Mouse (Mus musculus): ENCODE data around the gene Cbr1. TPM values are rescaled to one million over a fixed set of nuclear protein-coding genes. Genes with fewer than 3 reads are reported as not detected.
A peak's percentile ranks its signal among the peaks of the same experiment; 100 is the strongest.
"Not testable (repeated sequence)": the region's sequence is repeated elsewhere in the genome, so short reads cannot be mapped to it uniquely, and the experiment has no call there.

Cbr1 gene
- polyA plus RNA-seq, 1 experiment from 2014 or later = 119 TPM

DNA sequence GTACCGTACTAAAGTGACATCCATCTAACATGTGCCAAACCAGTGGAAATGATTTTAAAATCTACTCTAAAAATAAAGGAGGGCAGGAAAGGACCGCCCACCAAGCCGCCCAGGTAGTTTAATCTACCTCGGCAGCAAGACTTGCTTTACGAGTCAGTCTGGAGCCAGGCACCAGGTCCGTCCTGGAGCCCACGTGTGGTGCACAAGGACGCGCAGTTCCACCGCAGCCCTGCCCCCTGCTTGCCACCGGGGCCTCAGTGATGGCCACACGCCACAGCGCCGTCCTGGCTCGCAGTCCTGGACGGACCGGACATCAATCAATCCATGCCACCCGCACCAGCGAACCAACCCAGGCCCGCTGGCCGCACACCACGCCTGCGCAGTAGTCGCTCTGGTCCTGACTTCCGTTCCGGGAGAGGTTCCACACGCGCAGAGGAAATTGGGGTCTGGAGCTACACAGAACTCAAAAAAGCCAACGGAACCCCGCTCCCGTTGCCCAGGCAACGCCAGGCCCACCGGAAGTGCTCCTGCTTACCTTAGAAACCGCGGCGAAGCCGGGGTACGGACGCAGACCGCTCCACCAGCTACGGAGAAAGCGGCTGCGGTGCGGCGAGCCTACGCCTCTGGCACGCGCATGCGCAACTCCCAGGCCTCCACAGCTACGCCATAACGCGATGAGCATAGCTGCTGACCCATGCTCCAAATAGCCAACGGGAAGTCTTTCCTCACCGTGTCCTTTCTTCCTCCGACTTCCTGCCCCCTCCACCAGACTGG is 2.0 kb upstream of the Cbr1 start, which contains the start of gene Setd4:
Setd4 (minus strand) TSS at position 625 of the 774 bp plus-strand sequence.
- 1% methylated on average over 55 of the region's 55 CpGs for WGBS
- no peaks in the 10 kb centered on the region for H3K36me3 ChIP-seq
- H3K27ac ChIP-seq = peak within 1 kb of the TSS; percentile 91
- H3K4me2 ChIP-seq (replicated peaks) = peak within 1 kb of the TSS; percentile 89
- peaks cover 7% of the 10 kb centered on the region; the same call in 1 of the 2 replicates for H3K4me1 ChIP-seq (replicated peaks)
- H3K9me3 ChIP-seq = no peaks in the 10 kb centered on the region
- peak within 1 kb of the TSS; percentile 75 for H3K9ac ChIP-seq
- ATAC-seq = peak; percentile 93
- no peaks in the 10 kb centered on the region for H3K27me3 ChIP-seq (replicated peaks)
- peak within 1 kb of the TSS; percentile 72 for H3K4me3 ChIP-seq (replicated peaks)

DNA sequence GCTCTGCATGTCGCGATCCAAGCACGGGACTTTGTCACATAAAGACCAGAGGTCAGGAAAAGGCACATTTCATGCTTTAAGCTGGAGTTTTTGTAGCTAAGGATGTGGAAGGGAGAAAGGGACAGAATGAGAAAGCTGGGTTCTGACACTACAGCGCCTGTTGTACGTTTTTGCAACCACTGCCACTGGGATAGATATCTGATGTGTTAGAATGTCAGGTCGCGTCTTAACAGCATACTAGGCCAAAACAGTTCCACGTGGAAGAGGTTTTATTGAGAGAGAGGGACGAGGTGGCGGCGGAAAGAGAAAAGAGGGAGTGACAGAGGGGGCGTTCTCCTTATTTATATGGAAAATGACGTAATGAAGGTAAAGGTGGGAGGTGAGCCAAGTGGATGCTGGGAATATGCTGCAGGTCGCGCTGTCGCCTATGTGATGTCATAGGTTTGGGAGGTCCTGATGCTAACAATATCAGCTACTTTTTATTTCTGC is 1.1 kb upstream of the Cbr1 start:
- H3K27me3 ChIP-seq (replicated peaks) = no peaks in the 10 kb centered on the region

DNA sequence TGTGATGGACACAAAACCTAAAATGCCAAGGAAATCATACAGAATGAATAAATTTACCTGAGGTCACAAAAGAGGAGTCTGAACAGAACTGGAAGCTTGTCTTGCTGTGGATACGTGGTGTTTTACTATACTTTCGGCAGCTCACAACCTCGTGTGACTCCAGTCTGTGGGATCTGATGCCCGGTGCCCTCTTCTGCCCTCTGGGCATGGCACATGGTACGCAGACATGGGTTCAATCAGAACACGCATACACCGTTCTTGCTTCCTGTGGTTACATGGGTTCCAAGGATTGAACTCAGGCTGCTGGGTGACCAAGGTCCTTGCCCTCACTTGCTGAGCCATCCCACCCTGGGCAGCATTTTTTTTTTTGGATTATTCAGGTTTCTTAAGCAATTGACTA is 493 bp downstream of the Cbr1 start:
- no peak overlapping the region for H3K4me2 ChIP-seq (replicated peaks)
- no peak for ATAC-seq
- no peaks in the 10 kb centered on the region for H3K9me3 ChIP-seq
- peaks cover 11% of the 10 kb centered on the region; the same call in 1 of the 2 replicates for H3K4me1 ChIP-seq (replicated peaks)
- no peaks in the 10 kb centered on the region for H3K27me3 ChIP-seq (replicated peaks)
- no peak overlapping the region for H3K9ac ChIP-seq
- H3K4me3 ChIP-seq (replicated peaks) = no peak overlapping the region
- H3K27ac ChIP-seq = no peak overlapping the region
- no peaks in the 10 kb centered on the region for H3K36me3 ChIP-seq
- 89% methylated on average over 7 of the region's 7 CpGs for WGBS

More for the DNA sequence above, 1.1 kb upstream of the Cbr1 start:
- Histone ChIP-seq H3K9me3 (no peaks in the 10 kb centered on the region), H3K9ac (peak overlapping the region; percentile 75), H3K27ac (peak overlapping the region; percentile 91), H3K4me3 (replicated peaks) (peak overlapping the region; percentile 72), H3K4me1 (replicated peaks) (peaks cover 11% of the 10 kb centered on the region; the same call in 1 of the 2 replicates), H3K36me3 (no peaks in the 10 kb centered on the region), H3K4me2 (replicated peaks) (peak overlapping the region; percentile 89)
- ATAC-seq = no peak
- WGBS = 6% methylated on average over 16 of the region's 16 CpGs

DNA sequence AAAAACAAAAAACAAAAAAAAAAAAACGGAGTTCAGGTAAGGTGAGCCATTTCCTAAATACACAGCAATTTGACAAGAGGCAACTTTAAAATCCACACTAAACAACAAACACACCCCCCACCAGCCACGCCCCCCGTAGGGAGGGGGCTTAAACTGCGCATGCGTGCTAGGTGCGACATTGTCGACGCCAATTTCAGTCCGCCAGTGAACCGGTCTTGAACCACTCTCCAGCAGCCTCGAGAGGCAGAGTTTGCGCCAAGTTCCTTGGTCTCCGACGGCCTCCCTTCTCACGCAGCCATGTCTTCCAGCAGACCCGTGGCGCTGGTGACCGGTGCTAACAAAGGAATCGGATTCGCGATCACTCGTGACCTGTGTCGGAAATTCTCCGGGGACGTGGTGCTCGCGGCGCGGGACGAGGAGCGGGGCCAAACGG is 2.0 kb downstream of the Cbr1 start:
- no peaks in the 10 kb centered on the region for H3K36me3 ChIP-seq

DNA sequence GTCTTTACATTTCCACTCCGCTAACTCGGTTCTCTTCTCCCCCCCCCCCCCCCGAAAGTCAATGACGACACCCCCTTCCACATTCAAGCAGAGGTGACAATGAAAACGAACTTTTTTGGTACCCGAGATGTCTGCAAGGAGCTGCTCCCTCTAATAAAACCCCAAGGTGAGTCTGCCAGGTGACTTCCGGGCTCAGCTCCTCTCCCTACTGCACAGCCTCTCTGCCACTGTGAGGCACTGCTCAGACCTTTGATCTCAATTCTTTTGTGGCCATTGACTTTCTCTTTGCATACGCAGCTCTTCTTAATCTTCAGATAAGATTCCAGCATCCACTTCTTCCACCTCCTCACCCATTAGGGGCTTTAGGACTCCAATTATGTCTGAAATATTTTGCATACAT is 3.1 kb downstream of the Cbr1 start:
- ATAC-seq = peak; percentile 27; the same call in 1 of the 2 replicates
- H3K4me1 ChIP-seq (replicated peaks) = peaks cover 11% of the 10 kb centered on the region; the same call in 1 of the 2 replicates
- no peaks in the 10 kb centered on the region for H3K36me3 ChIP-seq
- H3K9me3 ChIP-seq = no peaks in the 10 kb centered on the region
- H3K27me3 ChIP-seq (replicated peaks) = no peaks in the 10 kb centered on the region
- peak overlapping the region; percentile 61 for H3K4me3 ChIP-seq (replicated peaks)
- H3K27ac ChIP-seq = no peak overlapping the region
- H3K4me2 ChIP-seq (replicated peaks) = peak overlapping the region; percentile 79
- WGBS = 65% methylated on average over 8 of the region's 8 CpGs
- H3K9ac ChIP-seq = no peak overlapping the region

More for the DNA sequence above, 2.0 kb downstream of the Cbr1 start:
- Histone ChIP-seq H3K4me2 (replicated peaks) (peak overlapping the region; percentile 79), H3K9me3 (no peaks in the 10 kb centered on the region), H3K27ac (peak overlapping the region; percentile 70), H3K4me1 (replicated peaks) (peaks cover 11% of the 10 kb centered on the region; the same call in 1 of the 2 replicates), H3K27me3 (replicated peaks) (no peaks in the 10 kb centered on the region), H3K9ac (peak overlapping the region; percentile 72), H3K4me3 (replicated peaks) (peak overlapping the region; percentile 61)
- WGBS = under 1% methylated on average over 32 of the region's 32 CpGs
- peak; percentile 31 for ATAC-seq

DNA sequence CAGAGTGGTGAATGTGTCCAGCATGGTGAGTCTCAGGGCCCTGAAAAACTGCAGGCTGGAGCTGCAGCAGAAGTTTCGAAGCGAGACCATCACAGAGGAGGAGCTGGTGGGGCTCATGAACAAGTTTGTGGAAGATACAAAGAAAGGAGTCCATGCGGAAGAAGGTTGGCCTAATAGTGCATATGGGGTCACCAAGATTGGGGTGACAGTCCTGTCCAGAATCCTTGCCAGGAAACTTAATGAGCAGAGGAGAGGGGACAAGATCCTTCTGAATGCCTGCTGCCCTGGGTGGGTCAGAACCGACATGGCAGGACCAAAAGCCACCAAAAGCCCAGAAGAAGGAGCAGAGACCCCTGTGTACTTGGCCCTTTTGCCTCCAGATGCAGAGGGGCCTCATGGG is 4.1 kb downstream of the Cbr1 start:
- no peak overlapping the region for H3K4me3 ChIP-seq (replicated peaks)
- no peaks in the 10 kb centered on the region for H3K36me3 ChIP-seq
- peaks cover 6% of the 10 kb centered on the region; the same call in 1 of the 2 replicates for H3K4me1 ChIP-seq (replicated peaks)
- 90% methylated on average over 4 of the region's 4 CpGs for WGBS
- ATAC-seq = no peak
- H3K27me3 ChIP-seq (replicated peaks) = no peaks in the 10 kb centered on the region
- no peak overlapping the region for H3K9ac ChIP-seq
- H3K4me2 ChIP-seq (replicated peaks) = no peak overlapping the region
- no peaks in the 10 kb centered on the region for H3K9me3 ChIP-seq
- no peak overlapping the region for H3K27ac ChIP-seq

DNA sequence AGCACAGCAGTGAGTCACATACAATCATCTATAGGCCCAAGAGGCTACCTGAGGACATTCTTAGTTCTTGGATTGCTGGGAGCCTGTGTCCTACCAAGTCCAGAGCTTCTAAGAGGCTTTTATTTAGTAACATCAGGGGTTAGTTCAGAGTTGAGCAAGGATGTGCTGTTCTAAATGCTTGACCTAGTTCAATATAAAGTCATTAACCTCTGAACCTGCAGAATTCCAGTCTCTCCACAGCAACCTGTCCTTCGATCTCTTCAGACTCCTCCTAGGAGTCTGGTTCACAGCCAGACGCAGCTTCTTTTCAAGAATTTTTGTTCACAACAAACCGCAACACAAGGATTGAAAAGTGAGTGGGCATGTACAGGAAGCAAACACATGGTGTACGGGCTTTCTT is 5.3 kb downstream of the Cbr1 start:
- no peak overlapping the region for H3K4me3 ChIP-seq (replicated peaks)
- H3K4me2 ChIP-seq (replicated peaks) = no peak overlapping the region
- no peaks in the 10 kb centered on the region for H3K27me3 ChIP-seq (replicated peaks)
- WGBS = 81% methylated on average over 4 of the region's 4 CpGs
- no peaks in the 10 kb centered on the region for H3K36me3 ChIP-seq
- no peak for ATAC-seq
- H3K9ac ChIP-seq = no peak overlapping the region
- no peak overlapping the region for H3K27ac ChIP-seq
- H3K4me1 ChIP-seq (replicated peaks) = peaks cover 4% of the 10 kb centered on the region; the same call in 1 of the 2 replicates
- no peaks in the 10 kb centered on the region for H3K9me3 ChIP-seq

DNA sequence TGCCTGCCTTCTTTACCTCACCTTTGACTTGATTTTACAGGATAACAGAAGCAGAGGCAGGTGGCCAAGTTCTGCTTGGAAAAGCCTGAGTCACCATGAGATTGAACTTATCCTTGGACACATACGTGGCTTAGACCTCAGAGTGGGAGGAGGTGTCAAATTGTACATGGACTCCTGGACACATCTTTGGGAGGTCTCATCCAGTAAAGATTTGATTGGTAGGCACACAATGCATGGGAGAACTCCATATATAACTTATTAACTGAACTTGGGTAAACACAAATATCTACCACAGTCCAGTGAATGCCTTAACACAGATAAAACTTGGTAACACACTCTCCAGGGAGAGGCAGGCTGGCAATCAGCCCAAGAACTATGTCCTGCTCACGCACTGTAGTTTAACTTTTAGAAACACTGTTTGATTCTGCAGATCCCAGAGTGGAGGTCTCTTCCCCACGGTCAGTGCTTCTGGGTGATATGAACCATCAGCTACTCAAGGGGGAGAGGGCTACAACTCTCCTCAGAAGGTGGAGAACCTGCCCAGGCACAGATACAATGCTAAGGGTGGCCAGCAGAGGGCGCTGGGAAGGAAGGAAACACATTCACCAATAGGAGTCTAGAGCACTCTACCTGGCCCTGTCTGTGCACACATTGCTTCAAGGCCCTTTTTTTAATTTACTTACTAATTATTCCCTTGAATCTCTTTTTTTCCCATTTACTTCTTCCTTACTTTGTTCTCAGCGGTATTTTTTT is 9.6 kb downstream of the Cbr1 start:
- no peaks in the 10 kb centered on the region for H3K36me3 ChIP-seq
- no peaks in the 10 kb centered on the region for H3K9me3 ChIP-seq
- no peak overlapping the region for H3K9ac ChIP-seq
- no peaks in the 10 kb centered on the region for H3K27me3 ChIP-seq (replicated peaks)
- WGBS = 27% methylated on average over 5 of the region's 5 CpGs
- H3K4me3 ChIP-seq (replicated peaks) = no peak overlapping the region
- H3K4me2 ChIP-seq (replicated peaks) = no peak overlapping the region
- ATAC-seq = peak; percentile 86
- H3K27ac ChIP-seq = no peak overlapping the region
- no peaks in the 10 kb centered on the region for H3K4me1 ChIP-seq (replicated peaks)

DNA sequence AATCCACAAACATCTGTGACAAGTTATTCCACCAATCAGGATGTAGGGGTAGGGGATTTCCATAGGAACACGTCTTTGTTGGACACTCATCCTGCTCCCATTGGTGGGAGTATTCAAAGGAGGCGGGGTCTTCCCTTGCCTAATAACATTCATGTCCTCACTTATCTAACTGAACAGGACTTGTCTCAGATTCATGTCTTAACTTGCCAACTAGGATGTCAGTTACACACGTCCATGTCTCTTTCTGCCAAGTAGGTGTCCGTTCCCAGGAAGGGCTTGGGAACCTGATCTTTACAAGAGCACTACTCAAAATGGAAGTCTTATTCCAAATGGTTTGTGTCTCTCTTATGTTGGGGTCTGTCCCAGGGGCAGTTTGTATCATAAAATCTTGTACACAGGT is 18.1 kb downstream of the Cbr1 start:
- not testable (repeated sequence) for H3K4me1 ChIP-seq (replicated peaks); H3K36me3 ChIP-seq; H3K9me3 ChIP-seq; H3K4me3 ChIP-seq (replicated peaks); ATAC-seq; H3K27ac ChIP-seq; H3K4me2 ChIP-seq (replicated peaks); H3K27me3 ChIP-seq (replicated peaks); H3K9ac ChIP-seq
- WGBS = 88% methylated on average over 4 of the region's 4 CpGs

DNA sequence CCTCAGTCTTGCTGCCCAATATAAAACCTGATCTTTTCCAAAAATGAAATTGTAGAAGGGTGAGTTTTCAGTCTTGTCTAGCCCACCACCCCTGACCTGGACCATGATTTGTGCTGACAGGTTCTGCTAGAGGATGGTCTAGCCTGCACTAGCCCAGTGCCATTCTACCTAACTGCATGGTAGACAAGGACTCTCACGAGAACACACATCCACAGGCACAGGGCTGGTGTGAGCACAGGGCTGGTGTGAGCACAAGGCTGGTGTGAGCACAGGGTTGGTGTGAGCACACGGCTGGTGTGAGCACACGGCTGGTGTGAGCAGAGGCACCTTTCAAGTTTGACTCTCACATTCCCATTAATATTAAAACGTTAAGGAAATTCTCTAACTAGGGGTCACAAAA is 19.0 kb downstream of the Cbr1 start:
- Histone ChIP-seq H3K36me3 (no peaks in the 10 kb centered on the region), H3K4me1 (replicated peaks) (no peaks in the 10 kb centered on the region), H3K4me3 (replicated peaks) (no peak overlapping the region), H3K4me2 (replicated peaks) (no peak overlapping the region), H3K9me3 (no peaks in the 10 kb centered on the region), H3K27me3 (replicated peaks) (no peaks in the 10 kb centered on the region), H3K9ac (no peak overlapping the region), H3K27ac (no peak overlapping the region)
- WGBS = 79% methylated on average over 4 of the region's 4 CpGs
- no peak for ATAC-seq

DNA sequence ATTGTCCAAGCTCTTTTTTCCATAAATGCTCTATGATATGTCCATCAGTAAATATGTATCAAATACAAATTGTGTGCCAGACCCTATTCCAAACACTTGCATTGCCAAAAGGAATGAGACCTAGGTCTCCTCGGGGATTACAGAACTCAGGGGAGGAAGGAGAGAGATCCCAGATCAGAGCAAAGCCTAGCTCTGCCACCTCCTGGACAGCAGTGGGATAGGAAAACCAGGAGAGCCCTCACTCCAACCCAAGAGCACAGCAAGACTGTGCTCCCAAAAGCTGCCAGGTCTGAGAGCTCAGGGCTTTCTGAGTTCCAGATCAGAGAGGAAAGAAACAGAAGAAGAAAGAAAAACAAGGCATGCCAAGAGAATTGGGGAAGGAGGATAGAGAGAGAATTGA is 21.1 kb downstream of the Cbr1 start:
- no peak overlapping the region for H3K9ac ChIP-seq
- WGBS = 7% methylated on average over 1 of the region's 1 CpGs
- ATAC-seq = no peak

DNA sequence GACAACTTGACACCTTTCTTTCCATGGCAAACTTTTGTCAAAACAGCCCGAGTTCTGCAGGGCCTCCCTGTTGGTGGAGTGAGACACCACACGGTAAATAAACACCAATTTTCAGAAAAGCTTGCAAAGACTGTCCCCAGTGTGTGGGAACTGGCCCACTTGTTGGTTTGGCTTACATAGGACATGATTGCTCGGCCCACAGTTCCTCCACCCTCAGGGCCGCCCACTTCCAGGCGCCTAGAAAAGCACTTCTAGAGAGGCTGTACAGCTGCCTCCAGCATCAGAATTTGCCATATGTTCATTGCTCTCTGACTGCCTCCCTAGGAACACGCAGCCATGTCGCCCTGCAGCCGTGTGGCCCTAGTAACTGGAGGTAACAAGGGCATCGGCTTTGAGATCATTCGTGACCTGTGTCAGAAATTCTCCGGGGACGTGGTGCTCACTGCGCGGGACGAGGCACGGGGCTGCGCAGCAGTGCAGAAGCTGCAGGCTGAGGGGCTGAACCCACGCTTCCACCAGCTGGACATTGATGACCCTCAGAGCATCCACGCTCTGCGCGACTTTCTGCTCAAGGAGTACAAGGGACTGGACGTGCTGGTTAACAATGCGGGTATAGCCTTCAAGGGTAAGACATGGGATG is 22.2 kb downstream of the Cbr1 start, which contains the start of gene Gm5678:
Gm5678 (plus strand) TSS at position 337 of the 640 bp plus-strand sequence.
- no peaks in the 10 kb centered on the region for H3K36me3 ChIP-seq
- H3K9ac ChIP-seq = 0 out of 2 replicates have a peak within 1 kb of the TSS, but pooled peaks have one; percentile 5
- no peak within 1 kb of the TSS for H3K4me3 ChIP-seq (replicated peaks)
- no peaks in the 10 kb centered on the region for H3K4me1 ChIP-seq (replicated peaks)
- WGBS = 79% methylated on average over 23 of the region's 23 CpGs
- no peak within 1 kb of the TSS for H3K4me2 ChIP-seq (replicated peaks)
- no peak within 1 kb of the TSS for H3K27ac ChIP-seq
- ATAC-seq = no peak
- no peaks in the 10 kb centered on the region for H3K27me3 ChIP-seq (replicated peaks)
- H3K9me3 ChIP-seq = no peaks in the 10 kb centered on the region

More for the DNA sequence above, 21.1 kb downstream of the Cbr1 start:
- H3K4me1 ChIP-seq (replicated peaks) = no peaks in the 10 kb centered on the region
- H3K36me3 ChIP-seq = no peaks in the 10 kb centered on the region
- no peak overlapping the region for H3K27ac ChIP-seq
- H3K4me3 ChIP-seq (replicated peaks) = no peak overlapping the region
- no peaks in the 10 kb centered on the region for H3K27me3 ChIP-seq (replicated peaks)
- no peak overlapping the region for H3K4me2 ChIP-seq (replicated peaks)
- H3K9me3 ChIP-seq = no peaks in the 10 kb centered on the region
